Mouse (Mus musculus) cerebellum, adult 2 months (tissue): ENCODE measurements around the gene Depdc1b. TPM values are rescaled to one million over a fixed set of nuclear protein-coding genes. Genes with fewer than 3 reads are reported as not detected.

ENCODE experiments used
- DNase-seq, 2 experiments: peaks; one replicate each; pipeline ENCODE4 v3.0.0; 2021
- H3K27ac ChIP-seq: fragments of 200-500 bp; 2 replicates; pipeline ENCODE4 v1.5.1; 2012; ENCODE audit warnings: low read length, control low read depth, inconsistent platforms; ENCODE audit not compliant: insufficient read depth
- H3K27me3 ChIP-seq: fragments of 200-500 bp; 2 replicates; pipeline ENCODE4 v1.6.1; 2012; ENCODE audit warnings: inconsistent platforms, mild to moderate bottlenecking, low read length, moderate library complexity; ENCODE audit not compliant: control insufficient read depth, insufficient read depth
- H3K4me1 ChIP-seq: fragments of 200-500 bp; 2 replicates; pipeline ENCODE4 v1.6.1; 2011; ENCODE audit warnings: low read length; ENCODE audit not compliant: control insufficient read depth, insufficient read depth
- H3K4me3 ChIP-seq: fragments of 200-500 bp; replicated peaks from 2 replicates; pipeline ENCODE3; 2011; ENCODE audit warnings: mild to moderate bottlenecking, low read depth, low read length, control low read depth; ENCODE audit not compliant: insufficient read depth
- CTCF ChIP-seq: fragments of 200-500 bp; IDR thresholded peaks from 2 replicates; pipeline ENCODE4 v1.5.1; 2011; ENCODE audit warnings: low read depth, mild to moderate bottlenecking, control low read depth, low read length, moderate library complexity, borderline replicate concordance; ENCODE audit not compliant: insufficient read depth
- POLR2A ChIP-seq: fragments of 200-500 bp; IDR thresholded peaks from 2 replicates; pipeline ENCODE4 v1.6.1; 2011; ENCODE audit warnings: low read length, control low read depth, borderline replicate concordance; ENCODE audit not compliant: insufficient read depth
- WGBS: fragments of 180-500 bp; shearing (Covaris S2); methylation state at CpG from one replicate; pipeline ENCODE4 v1.1.7; 2018; 5-methylcytosine and 5-hydroxymethylcytosine counted together
- polyA plus RNA-seq: library from polyadenylated mRNA; depleted of rRNA; stranded (reverse); fragments of >200 nt; gene quantifications from 2 replicates; pipeline ENCODE4 v1.2.3, GENCODE M21; 2012; rRNA removed

The Depdc1b gene
- polyA plus RNA-seq, result 0.87 and 0.98 TPM in 2 replicates

- WGBS, result 1% methylated on average over 48 of the region's 48 CpGs
- TF ChIP-seq POLR2A (no peak), CTCF (no peak)
- H3K27ac ChIP-seq, result 0 out of 2 replicates have a peak within 1 kb of the TSS, but pooled peaks have one; percentile 2
Observed at GRCm38 (mm10) chr13:108315702-108316486, at the start of gene Depdc1b. TSS of gene Depdc1b (plus strand) at chr13:108316332.

GRCm38 (mm10) chr13:108267841-108268634, 48.1 kb upstream of the Depdc1b start:
- 82% methylated on average over 9 of the region's 9 CpGs for WGBS
- no peak overlapping the region for H3K4me3 ChIP-seq
- H3K27me3 ChIP-seq, result no peaks in the 10 kb centered on the region
- no peaks in the 10 kb centered on the region for H3K4me1 ChIP-seq
- no peak for TF ChIP-seq POLR2A
- TF ChIP-seq CTCF, result no peak
- no peak for DNase-seq
- no peak overlapping the region for H3K27ac ChIP-seq

More at GRCm38 (mm10) chr13:108315702-108316486, at the start of gene Depdc1b:
- peak within 1 kb of the TSS; percentile 85 for H3K4me3 ChIP-seq
- H3K4me1 ChIP-seq, result peaks cover 3% of the 10 kb centered on the region; the same call in 1 of the 2 replicates
- H3K27me3 ChIP-seq, result no peaks in the 10 kb centered on the region
- DNase-seq, result peak; percentile 92

GRCm38 (mm10) chr13:108271458-108272148, 44.5 kb upstream of the Depdc1b start:
- no peak for DNase-seq
- 63% methylated on average over 7 of the region's 7 CpGs for WGBS
- Histone ChIP-seq H3K27ac (no peak overlapping the region), H3K4me3 (no peak overlapping the region), H3K4me1 (no peaks in the 10 kb centered on the region), H3K27me3 (no peaks in the 10 kb centered on the region)
- TF ChIP-seq POLR2A, result no peak
- TF ChIP-seq CTCF, result no peak

GRCm38 (mm10) chr13:108272332-108272731, 43.8 kb upstream of the Depdc1b start:
- H3K4me3 ChIP-seq, result no peak overlapping the region
- TF ChIP-seq POLR2A (no peak), CTCF (no peak)
- H3K27ac ChIP-seq, result no peak overlapping the region
- 76% methylated on average over 8 of the region's 8 CpGs for WGBS
- DNase-seq, result no peak
- H3K4me1 ChIP-seq, result no peaks in the 10 kb centered on the region
- no peaks in the 10 kb centered on the region for H3K27me3 ChIP-seq

GRCm38 (mm10) chr13:108273034-108273433, 43.1 kb upstream of the Depdc1b start:
- no peak overlapping the region for H3K27ac ChIP-seq
- TF ChIP-seq CTCF (no peak), POLR2A (no peak)
- DNase-seq, result no peak
- 77% methylated on average over 15 of the region's 15 CpGs for WGBS
- H3K27me3 ChIP-seq, result no peaks in the 10 kb centered on the region
- no peak overlapping the region for H3K4me3 ChIP-seq
- no peaks in the 10 kb centered on the region for H3K4me1 ChIP-seq

GRCm38 (mm10) chr13:108273456-108273855, 42.7 kb upstream of the Depdc1b start:
- H3K4me1 ChIP-seq, result no peaks in the 10 kb centered on the region
- H3K27me3 ChIP-seq, result no peaks in the 10 kb centered on the region
- no peak overlapping the region for H3K4me3 ChIP-seq
- H3K27ac ChIP-seq, result no peak overlapping the region
- no peak for TF ChIP-seq POLR2A
- TF ChIP-seq CTCF, result no peak
- no peak for DNase-seq
- 63% methylated on average over 5 of the region's 5 CpGs for WGBS

- DNase-seq, result no peak
- Histone ChIP-seq H3K4me1 (no peaks in the 10 kb centered on the region), H3K27ac (no peak overlapping the region), H3K4me3 (no peak overlapping the region), H3K27me3 (no peaks in the 10 kb centered on the region)
- WGBS, result 37% methylated on average over 1 of the region's 1 CpGs
- no peak for TF ChIP-seq POLR2A
- TF ChIP-seq CTCF, result no peak
Observed at GRCm38 (mm10) chr13:108276561-108276960, 39.6 kb upstream of the Depdc1b start.
